Mouse (Mus musculus): ENCODE results near the gene Saa1.
"Not testable (repeated sequence)": the region's sequence is repeated elsewhere in the genome, so short reads cannot be mapped to it uniquely, and the experiment has no call there.

Gene Saa1

DNA sequence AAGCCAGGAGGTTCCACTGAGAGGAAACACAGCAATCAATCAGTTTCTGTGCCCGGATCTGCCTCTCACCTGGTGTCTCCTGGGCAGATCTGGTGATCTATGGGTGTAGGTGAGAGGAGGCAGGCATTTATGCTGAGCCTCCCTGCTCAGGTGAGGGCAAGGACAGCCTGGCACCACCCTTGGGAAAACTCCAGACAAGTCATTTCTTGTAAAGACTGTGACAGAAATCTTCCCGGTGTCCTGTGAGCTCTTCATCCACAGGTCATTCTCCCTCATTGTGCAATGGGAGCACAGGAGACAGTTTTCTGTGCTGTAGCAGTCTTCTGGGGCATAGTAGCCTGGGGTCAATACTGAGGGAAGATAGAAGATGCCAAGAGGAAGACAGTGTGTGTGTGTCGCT is at the start of gene Saa1:
Saa1 (minus strand) TSS at position 101 of the 400 bp plus-strand sequence.
- DNase-seq (ENCODE audit: low spot score in 2 of 2): not testable (repeated sequence)

DNA sequence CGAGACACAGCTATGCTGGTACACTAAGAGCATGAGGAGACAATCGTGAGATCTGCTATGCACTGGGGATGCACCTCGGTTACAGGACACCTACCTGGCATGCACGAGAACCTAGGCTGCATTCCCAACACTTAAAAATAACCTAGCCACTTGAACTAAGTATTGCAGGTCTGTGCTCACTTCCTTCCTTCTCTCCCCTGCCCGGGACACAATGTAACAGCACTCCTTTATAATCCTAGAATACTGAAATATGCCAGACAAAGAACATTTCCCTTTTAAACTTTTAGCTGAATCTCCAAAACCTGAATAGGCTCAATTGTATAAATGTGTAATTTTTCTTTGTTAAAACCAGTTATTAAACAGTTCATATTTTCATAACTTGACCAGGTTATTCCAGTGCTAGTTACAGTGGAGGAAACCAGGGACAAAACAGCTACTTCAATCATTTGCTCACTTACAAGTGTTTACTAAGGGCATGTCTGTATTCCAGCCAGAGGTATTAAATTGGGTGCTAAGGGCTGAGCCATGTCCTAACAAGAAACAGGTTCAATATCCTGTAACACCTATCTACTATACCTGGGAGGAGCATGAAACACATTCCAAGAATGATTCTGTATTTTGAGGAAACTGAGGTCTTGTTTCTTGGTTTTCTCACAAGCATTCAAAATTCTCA is 46.5 kb upstream of the Saa1 start:
- no peak for DNase-seq (ENCODE audit: low spot score in 2 of 2)

DNA sequence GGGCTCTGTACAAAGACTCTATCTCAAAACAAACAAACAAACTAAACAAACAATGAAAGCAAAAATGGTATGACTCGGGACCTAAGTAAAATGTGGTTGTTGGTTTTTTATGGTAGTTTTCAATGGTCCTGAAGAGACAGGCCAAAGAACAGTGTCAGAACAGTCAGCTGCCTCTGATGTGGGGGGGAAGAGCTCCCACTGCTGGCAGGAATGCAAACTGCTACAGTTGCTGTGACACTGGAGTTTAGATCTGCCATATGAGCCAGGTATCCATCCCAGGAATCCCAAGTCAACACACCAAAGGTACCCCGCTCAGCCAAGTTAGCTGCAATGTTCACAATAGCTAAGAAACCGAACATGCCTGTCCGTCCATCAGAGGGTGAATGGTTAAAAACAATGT is 27.9 kb upstream of the Saa1 start:
- DNase-seq (ENCODE audit: low spot score in 2 of 2): peak in 1 of 2 experiments; percentile 5

DNA sequence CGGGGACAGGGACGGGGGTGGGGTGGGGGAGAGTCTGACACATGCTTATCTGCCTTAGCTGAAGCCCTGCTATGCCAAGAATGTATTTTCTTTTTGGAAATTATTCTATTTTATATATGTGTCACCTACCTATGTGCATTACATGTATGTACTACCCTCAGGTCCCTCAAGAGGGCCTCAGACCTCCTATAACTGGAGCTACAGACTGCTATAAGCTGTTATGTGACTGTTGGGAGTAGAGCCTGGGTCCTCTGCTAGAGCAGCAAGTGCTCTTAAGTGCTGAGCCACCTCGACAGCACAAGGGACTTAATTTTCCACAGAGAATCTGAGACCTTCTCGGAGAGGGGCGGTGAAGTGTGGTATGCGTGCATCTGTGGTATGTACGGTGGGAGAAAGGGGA is 25.7 kb upstream of the Saa1 start:
- DNase-seq (ENCODE audit: low spot score in 2 of 2): no peak

DNA sequence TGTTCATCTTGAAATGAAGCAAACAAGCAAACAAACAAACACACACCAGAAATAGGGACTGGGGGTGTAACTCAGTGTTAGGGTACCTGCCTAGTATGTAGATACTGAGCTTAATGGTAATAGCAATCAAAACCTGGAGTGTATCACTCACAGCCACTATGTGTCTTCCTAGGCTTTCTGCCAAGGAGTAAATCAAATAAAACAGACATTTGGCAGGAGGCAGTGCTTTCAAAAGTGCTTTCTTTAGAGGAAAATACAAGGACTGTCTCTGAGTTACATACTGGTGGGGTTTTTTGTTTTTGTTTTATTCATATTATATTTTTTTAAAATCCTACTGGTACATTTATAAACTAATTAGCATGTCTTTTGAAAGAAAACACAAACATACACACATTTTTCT is 24.6 kb upstream of the Saa1 start:
- DNase-seq (ENCODE audit: low spot score in 2 of 2): no peak

DNA sequence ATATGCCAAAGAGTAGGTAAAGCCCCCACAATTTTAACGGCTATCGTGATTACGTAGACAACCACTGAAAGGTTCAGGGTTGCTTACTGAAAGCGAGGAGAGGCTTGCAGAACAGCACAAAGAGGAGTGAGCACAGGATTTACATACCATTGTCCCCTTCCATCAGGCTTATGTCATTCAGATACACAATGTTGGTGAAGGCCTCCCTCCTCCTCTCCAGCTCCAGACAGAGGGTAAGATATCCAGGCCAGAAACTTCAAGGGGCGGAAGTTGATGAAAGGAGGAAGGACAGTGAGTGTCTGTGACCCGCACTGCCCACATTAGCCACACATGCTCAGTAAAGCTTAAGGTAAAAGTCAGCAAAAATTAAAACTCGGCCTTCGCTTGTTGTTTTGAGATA is 21.9 kb upstream of the Saa1 start:
- DNase-seq (ENCODE audit: low spot score in 2 of 2): no peak

DNA sequence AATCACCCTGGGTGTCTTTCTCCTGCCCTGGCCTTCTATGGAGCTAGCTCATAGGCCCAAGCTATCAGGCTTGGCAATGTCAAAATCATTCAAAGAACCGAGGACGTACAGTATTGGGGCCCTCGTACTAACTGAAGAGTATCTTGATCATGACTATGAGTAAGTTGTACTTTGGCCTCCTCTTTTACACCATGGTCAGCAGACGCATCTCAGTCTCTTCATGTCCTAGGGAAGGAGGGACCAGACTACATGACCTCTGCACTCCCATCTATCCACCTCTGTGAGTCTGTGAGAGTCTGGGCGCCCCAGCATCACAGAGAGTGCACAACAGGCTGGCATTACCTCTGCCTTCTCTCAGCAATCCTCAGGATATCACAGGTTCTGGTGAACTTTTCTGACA is 19.8 kb upstream of the Saa1 start:
- no peak for DNase-seq (ENCODE audit: low spot score in 2 of 2)

DNA sequence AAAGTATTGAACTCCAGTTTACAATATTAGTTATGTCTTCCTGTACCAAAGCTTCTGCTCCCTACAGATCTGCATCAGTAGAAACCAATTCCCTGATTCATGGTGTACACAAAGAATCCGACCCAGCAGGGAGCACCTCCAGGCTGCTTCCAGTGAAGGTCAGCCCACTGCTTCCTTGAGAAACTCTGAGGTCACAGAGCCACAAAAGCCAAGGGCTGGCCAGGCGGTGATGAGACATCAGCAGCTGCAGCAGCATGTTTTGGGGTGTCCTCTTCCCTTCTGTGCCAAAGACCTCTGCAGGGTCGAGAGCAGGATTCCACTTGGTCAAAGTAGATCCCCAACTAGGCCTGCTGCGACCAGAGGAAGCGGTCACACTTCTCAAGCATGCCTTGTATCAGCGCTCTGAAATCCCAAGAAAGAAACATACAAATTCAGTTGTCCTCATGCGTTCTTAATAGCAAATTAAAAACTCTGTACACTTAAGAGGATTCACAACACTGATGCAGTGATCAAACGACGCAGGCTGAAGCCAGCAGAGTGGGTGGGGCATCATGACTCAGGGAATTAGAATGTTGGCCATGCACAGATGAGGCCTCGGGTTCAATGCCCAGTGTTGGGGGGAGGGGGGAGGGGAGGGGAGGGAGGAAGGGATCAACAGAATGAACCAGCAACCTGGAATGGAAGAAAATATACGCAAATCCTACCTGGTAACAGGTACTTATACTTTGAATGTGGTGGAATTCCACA is 18.4 kb upstream of the Saa1 start:
- no peak for DNase-seq (ENCODE audit: low spot score in 2 of 2)

DNA sequence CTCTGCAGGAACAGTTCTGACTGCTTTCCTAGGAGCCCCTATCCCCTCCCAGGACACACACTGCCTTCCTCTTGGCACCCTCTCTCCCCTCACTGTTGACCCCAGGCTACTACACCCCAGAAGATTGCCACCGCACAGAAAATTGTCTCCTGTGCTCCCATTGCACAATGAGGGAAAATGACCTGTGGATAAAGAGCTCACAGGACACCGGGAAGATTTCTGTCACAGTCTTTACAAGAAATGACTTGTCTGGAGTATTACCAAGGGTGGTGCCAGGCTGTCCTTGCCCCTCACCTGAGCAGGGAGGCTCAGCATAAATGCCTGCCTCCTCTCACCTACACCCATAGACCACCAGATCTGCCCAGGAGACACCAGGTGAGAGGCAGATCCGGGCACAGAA is 8.7 kb upstream of the Saa1 start, which contains the start of gene Saa2:
Saa2 (plus strand) TSS at position 301 of the 400 bp plus-strand sequence.
- DNase-seq (ENCODE audit: low spot score in 2 of 2): no peak

DNA sequence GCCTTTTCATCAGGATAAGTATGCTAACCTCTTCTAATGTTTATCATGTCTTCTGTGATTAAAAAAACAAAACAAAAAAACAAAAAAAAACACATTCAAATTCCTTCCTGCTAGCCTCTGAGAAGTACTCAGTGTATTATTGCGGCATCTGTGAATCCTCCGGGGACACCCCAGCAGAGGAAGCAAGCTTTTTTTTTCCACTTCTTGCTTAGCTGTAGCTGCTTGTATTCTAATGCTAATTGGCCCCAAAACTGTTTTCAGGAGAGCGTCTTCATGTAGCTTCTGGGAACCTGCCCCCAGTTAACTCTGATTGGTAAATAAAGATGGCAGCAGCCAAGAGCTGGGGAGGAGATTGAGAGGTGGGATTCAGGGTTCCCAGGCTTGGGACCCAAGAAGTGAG is 5.7 kb upstream of the Saa1 start:
- peak in 1 of 2 experiments; percentile 9 for DNase-seq (ENCODE audit: low spot score in 2 of 2)

DNA sequence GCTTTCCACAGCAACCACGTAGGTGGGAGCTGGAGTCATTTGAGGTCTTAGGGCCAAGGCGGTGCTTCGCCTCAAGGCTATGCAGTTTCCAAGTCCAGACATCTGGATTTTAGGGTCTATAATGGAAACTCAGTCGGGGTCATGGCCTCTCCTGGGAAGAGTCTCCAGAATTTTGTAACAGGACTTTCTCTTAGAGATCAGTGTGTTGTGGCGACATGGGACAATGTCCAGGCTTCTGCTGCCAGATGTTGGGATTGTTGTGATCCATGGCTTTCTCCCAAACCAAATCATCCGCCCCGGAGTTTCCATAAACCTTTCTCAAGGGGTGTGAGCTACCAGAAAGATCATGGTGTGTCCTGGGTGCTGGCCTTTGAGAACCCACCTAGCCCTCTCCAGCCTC is 3.6 kb upstream of the Saa1 start:
- no peak for DNase-seq (ENCODE audit: low spot score in 2 of 2)

DNA sequence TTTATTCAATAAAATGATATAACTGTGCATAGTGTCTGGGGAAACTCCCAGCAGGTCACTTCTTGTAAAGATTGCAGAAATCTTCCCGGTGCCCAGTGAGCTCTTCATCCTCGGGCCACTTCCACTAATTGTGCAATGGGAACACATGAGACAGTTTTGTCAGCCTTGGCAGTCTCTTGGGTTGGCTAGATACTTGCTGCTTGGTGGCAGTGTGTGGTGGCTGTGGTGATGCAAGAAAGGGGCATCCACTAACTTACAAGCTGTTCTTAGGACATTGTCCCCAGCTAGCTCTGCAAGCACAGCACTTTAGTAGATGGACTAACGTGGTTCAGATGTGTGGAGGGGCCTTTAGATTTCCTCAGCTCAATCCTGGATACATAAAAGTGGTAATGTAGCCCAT is 3.0 kb upstream of the Saa1 start:
- DNase-seq (ENCODE audit: low spot score in 2 of 2): no peak

DNA sequence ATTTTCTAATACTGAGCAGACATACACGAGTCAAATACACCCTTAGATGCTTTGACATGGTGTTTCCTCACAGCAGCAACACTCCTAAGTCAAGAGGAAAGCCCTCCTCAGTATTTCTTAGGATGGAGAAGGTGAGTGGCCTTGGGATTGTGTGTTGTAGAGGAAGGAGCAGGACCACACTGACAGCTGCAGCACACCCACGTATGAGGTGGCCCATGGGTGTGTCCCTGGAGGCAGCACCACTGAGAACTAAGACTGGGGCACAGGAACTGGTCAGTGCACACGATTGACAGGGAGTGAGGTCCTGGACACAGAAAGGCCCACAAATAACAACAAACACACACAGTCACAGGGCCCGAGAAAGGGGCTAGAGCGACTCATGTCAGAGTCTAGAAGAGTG is 2.7 kb downstream of the Saa1 start:
- not testable (repeated sequence) for DNase-seq (ENCODE audit: low spot score in 2 of 2)

DNA sequence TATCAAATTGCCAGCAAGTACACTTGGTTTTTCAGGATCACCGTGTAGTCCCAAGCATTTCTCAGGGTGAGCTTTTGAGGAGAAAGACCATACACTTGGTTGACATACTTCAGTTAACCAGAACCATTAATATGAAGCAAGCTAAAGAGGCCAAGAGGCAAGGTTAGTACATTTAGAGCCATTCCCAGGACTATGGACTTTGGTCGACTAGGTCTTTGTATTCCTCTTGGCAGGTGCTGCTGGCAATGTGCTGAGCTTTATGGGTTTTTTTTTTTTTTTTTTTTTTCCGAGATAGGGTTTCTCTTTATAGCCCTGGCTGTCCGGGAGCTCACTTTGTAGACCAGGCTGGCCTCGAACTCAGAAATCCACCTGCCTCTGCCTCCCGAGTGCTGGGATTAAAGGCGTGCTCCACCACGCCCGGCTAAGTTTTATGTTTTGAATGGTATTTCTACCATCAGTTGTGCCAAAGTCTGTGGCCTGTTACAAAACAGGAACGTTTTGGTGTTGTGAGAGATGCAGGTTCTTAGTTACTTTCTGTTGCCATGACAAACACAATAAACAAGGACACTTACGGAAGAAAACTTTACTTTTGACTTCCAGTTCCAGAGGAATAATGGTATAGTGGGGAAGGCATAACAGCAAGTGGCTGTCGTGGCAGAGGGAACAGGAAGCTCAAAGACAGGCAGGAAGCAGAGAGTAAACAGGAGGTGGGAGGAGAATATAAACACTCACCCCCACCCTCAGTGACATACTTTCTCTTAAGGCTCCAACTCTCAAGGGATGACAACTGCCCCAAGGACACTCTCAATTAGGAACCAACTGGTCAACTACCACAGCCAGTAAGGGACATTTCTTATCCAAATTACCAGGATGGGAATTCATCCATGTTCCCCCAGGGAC is 4.0 kb downstream of the Saa1 start:
- no peak for DNase-seq (ENCODE audit: low spot score in 2 of 2)

DNA sequence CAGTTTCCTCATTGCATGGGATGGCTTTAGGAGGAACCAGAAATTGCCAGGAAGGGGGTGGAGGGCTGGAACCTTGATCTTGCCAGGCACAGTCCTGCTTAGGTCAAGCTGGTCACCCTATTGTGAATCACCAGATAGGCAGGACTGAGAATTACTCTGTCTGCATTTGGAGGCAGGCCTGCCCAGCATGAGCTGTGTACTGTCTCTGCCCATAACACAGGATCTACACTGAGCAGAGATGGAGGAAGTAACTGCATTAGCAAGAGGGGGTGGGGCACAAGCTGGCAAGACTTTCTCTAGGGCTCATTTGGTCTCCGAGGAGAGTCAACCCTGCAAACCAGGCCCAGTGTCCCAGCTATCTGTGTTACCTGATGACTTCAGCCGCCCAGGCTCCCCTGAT is 7.8 kb downstream of the Saa1 start:
- peak; percentile 64 for DNase-seq (ENCODE audit: low spot score in 2 of 2)

DNA sequence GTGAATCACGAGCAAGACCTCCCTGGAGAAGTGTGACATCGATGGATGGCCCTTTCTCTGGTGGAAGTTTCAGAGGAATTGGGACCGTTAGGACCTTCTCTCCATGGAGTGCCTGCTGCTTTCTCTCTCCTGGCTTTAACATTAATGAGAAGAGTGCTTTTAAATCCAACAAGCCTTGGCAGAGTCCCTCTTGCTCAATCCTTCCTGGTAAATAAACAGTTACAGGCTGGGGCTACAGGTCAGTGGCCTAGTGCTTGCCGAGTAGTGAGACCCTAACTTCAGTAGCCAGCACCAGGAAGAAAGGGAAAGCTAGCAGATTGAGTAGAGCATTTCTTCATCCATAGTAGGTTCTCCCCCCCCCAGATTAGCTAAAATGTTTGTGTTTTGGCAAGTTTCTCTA is 10.3 kb downstream of the Saa1 start, which contains the start of gene Saa4:
Saa4 (minus strand) TSS at position 146 of the 400 bp plus-strand sequence.
- DNase-seq (ENCODE audit: low spot score in 2 of 2): no peak

DNA sequence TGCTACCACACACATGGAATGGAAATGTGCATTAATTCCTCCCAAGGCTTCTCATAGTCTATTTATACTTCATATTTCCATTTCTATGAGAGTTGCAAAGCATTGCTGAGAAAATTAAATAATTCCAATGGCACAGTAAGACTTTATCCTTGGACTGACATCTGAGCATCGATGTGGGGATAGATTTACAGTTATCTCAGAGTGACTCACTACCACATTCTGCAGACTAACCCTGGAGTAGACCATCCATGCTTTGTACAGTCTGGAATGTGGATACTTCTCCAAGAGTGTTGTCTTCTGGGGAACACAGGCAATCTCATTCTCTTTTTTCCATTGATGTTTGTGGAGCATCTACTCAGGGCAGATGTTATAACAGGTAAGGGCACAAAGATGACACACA is 15.2 kb downstream of the Saa1 start:
- no peak for DNase-seq (ENCODE audit: low spot score in 2 of 2)

DNA sequence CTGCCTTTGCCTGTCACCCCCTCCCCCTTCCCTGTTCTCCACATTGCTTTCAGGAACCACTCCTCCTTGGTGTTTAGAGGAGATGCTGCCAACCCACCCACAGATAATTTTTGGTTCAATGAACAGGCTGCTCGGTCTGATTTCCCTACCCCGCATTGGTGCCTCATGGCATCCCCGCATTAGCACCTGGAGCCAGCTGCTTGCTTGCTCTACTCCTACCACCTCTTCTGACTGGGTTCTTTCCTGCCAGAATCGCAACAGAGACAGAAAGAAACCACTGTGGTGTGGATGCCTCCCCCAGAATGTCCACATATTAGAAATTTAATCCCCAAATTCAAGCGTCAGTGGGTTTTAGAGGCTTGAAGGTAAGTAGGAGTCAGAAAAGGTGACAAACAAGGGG is 18.4 kb downstream of the Saa1 start:
- DNase-seq (ENCODE audit: low spot score in 2 of 2): no peak

DNA sequence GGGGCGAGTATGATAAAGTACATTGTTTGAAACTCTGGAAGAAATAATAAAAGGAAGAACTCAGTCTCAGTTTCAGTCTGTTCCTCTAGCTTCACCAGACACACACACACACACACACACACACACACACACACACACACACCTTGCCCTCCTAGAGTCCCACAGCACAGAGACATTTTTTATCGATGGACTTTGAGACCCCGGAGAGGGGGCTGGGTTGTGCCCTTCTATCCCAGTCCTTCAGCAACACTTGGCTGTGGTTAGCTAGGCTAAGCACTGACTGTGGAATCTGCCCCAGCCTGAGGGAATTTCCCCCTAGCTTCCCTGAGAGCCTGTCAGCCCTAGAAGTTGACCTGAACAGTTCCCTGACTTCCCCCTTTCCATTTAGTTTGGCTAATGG is 18.9 kb downstream of the Saa1 start:
- DNase-seq (ENCODE audit: low spot score in 2 of 2): no peak

DNA sequence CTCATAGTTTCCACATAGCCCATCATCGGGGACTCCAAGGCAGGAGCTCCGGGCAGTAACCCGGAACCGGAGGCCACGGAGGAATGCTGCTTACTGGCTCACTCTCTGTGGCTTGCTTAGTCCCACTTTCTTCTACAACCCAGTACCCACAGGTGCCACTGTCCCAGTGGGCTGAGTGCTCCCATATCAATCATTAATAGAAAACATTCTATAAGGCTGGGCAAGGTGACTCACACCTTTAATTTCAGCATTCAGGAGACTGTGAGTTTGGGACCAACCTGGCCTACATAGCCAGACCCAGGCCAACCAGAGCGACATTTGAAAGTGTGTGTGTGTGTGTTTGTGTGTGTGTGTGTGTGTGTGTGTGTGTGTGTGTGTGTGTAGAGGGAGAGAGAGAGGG is 19.4 kb downstream of the Saa1 start:
- no peak for DNase-seq (ENCODE audit: low spot score in 2 of 2)

DNA sequence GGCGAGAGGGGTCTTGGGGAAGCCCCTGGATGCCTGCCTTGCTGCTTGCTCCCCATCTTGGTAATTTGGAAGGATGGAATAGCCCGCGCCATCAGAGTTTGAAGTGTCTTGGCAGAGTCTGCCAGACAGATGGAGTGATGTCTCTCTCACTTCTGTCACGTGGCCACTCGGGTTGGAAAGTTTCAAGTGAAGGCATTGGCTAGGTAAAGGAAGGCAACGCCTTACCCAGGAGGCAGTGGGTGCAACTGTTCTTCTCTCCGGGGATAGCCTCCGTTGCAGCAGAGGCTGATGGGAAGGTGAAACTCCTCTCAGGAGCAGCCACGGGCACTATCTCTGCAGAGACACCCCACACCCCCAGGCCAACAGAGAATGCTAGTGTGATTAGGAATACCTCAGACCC is 22.3 kb downstream of the Saa1 start:
- no peak for DNase-seq (ENCODE audit: low spot score in 2 of 2)

DNA sequence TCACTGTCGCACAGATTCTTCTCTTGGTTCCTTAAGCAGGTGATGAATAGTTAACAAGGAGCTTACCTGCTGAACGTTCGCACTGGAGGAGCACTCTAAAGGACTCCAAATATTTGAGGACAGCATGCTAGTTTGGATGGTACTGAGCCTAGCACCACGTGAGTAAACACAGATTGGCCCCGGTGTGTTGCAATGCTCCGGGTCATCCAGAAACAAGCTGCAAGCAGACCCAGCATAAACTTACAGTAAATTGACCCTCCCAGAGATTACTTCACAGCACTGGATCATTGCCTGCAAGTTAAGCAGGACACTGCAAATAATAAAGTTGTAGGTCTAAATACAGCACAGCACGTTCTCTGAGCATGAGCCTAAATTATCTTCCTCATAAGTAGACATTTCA is 23.3 kb downstream of the Saa1 start:
- DNase-seq (ENCODE audit: low spot score in 2 of 2): no peak

All from spleen, postnatal 36 days (tissue).